Mouse (Mus musculus) MEL (cell line): ENCODE results near the gene Minos1. TPM values are rescaled to one million over a fixed set of nuclear protein-coding genes. Genes with fewer than 3 reads are reported as not detected.
A peak's percentile ranks its signal among the peaks of the same experiment; 100 is the strongest.

Source experiments
- DNase-seq: peaks from one replicate; pipeline ENCODE4 v3.0.0; 2011; ENCODE audit warnings: low read depth, low spot score
- H3K27ac ChIP-seq: 2 replicates; pipeline ENCODE4 v1.5.1; 2012; ENCODE audit warnings: low read depth, mild to moderate bottlenecking, control low read depth, low read length, moderate library complexity; ENCODE audit not compliant: control insufficient read depth
- H3K27me3 ChIP-seq, 2 experiments: fragments of 150-350 bp in 1 of 2; sonication (generic) in 1 of 2; 2 replicates each; pipeline ENCODE4 v1.6.1; 2012; ENCODE audit warnings: low read length in 2 of 2, mild to moderate bottlenecking in 2 of 2, improper control_type of control experiment in 1 of 2, moderate library complexity in 1 of 2; ENCODE audit not compliant: insufficient read depth in 2 of 2, control insufficient read depth in 1 of 2
- H3K36me3 ChIP-seq, 2 experiments: 2 replicates each; pipeline ENCODE4 v1.6.1; 2012 to 2014; ENCODE audit warnings: low read length in 2 of 2, improper control_type of control experiment in 1 of 2, inconsistent platforms in 1 of 2, mild to moderate bottlenecking in 1 of 2; ENCODE audit not compliant: insufficient read depth in 2 of 2, control insufficient read depth in 1 of 2
- H3K4me1 ChIP-seq, 2 experiments: fragments of 150-350 bp in 1 of 2; sonication (generic) in 1 of 2; 2 replicates each; pipeline ENCODE4 v1.6.1; 2012; ENCODE audit warnings: low read length in 2 of 2, improper control_type of control experiment in 1 of 2, mild to moderate bottlenecking in 1 of 2; ENCODE audit not compliant: insufficient read depth in 2 of 2, control insufficient read depth in 1 of 2
- H3K4me3 ChIP-seq, 2 experiments: fragments of 150-350 bp in 1 of 2; sonication (generic) in 1 of 2; 2 replicates each; pipeline ENCODE4 v1.5.1; 2012; ENCODE audit warnings: low read depth in 2 of 2, low read length in 2 of 2, mild to moderate bottlenecking in 2 of 2, moderate library complexity in 2 of 2, control low read depth in 1 of 2, improper control_type of control experiment in 1 of 2; ENCODE audit not compliant: control insufficient read depth in 1 of 2, insufficient read depth in 1 of 2
- H3K79me2 ChIP-seq: 2 replicates; pipeline ENCODE4 v1.6.1; 2012; ENCODE audit warnings: mild to moderate bottlenecking, low read length, moderate library complexity; ENCODE audit not compliant: control insufficient read depth, poor library complexity, insufficient read depth
- H3K9ac ChIP-seq: 2 replicates; pipeline ENCODE4 v1.6.1; 2012; ENCODE audit warnings: low read depth, mild to moderate bottlenecking, control low read depth, low read length, moderate library complexity; ENCODE audit not compliant: control insufficient read depth, poor library complexity, severe bottlenecking
- H3K9me3 ChIP-seq: fragments of 150-350 bp; sonication (generic); replicated peaks from 2 replicates; pipeline ENCODE4 v1.6.1; 2012; ENCODE audit warnings: mild to moderate bottlenecking, low read length, improper control_type of control experiment, moderate library complexity; ENCODE audit not compliant: insufficient read depth
- BHLHE40 ChIP-seq: IDR thresholded peaks from 2 replicates; pipeline ENCODE4 v1.6.1; 2012; ENCODE audit warnings: low read depth, mild to moderate bottlenecking, inconsistent platforms, low read length, improper control_type of control experiment, borderline replicate concordance
- CHD1 ChIP-seq: IDR thresholded peaks from 2 replicates; pipeline ENCODE4 v1.6.1; 2012; ENCODE audit warnings: low read depth, mild to moderate bottlenecking, inconsistent platforms, low read length, improper control_type of control experiment
- CTCF ChIP-seq, 3 experiments: IDR thresholded peaks in 2 of 3; conservative IDR thresholded peaks in 1 of 3; 2 replicates each; pipeline ENCODE4 v1.5.1; 2011 to 2012; ENCODE audit warnings: low read length in 3 of 3, low read depth in 2 of 3, mild to moderate bottlenecking in 2 of 3, improper control_type of control experiment in 1 of 3, inconsistent platforms in 1 of 3, mixed read lengths in 1 of 3, moderate library complexity in 1 of 3; ENCODE audit not compliant: control insufficient read depth in 1 of 3, insufficient read depth in 1 of 3, poor library complexity in 1 of 3, severe bottlenecking in 1 of 3
- E2F4 ChIP-seq: IDR thresholded peaks from 2 replicates; pipeline ENCODE4 v1.6.1; 2011; ENCODE audit warnings: low read depth, low read length, improper control_type of control experiment, borderline replicate concordance
- ELF1 ChIP-seq: IDR thresholded peaks from 2 replicates; pipeline ENCODE4 v1.6.1; 2014; ENCODE audit warnings: low read depth, mild to moderate bottlenecking, inconsistent platforms, low read length, improper control_type of control experiment, moderate library complexity
- EP300 ChIP-seq, 2 experiments: IDR thresholded peaks; 2 replicates each; pipeline ENCODE4 v1.6.1; 2011; ENCODE audit warnings: improper control_type of control experiment in 2 of 2, low read length in 2 of 2, low read depth in 1 of 2, mild to moderate bottlenecking in 1 of 2
- ETS1 ChIP-seq: IDR thresholded peaks from 2 replicates; pipeline ENCODE4 v1.6.1; 2012; ENCODE audit warnings: low read depth, mild to moderate bottlenecking, inconsistent platforms, low read length, improper control_type of control experiment, moderate library complexity
- GABPA ChIP-seq: IDR thresholded peaks from 2 replicates; pipeline ENCODE4 v1.6.1; 2012; ENCODE audit warnings: low read depth, mild to moderate bottlenecking, inconsistent platforms, low read length, improper control_type of control experiment, moderate library complexity
- GATA1 ChIP-seq: IDR thresholded peaks from 2 replicates; pipeline ENCODE4 v1.6.1; 2011; ENCODE audit warnings: low read depth, low read length, improper control_type of control experiment
- HCFC1 ChIP-seq: IDR thresholded peaks from 2 replicates; pipeline ENCODE4 v1.6.1; 2012; ENCODE audit warnings: low read depth, mild to moderate bottlenecking, inconsistent platforms, low read length, improper control_type of control experiment, moderate library complexity
- JUND ChIP-seq: IDR thresholded peaks from 2 replicates; pipeline ENCODE4 v1.6.1; 2011; ENCODE audit warnings: low read depth, mild to moderate bottlenecking, improper control_type of control experiment, low read length
- MAFK ChIP-seq: IDR thresholded peaks from 2 replicates; pipeline ENCODE4 v1.6.1; 2011; ENCODE audit warnings: low read depth, mild to moderate bottlenecking, low read length, improper control_type of control experiment, borderline replicate concordance
- MAX ChIP-seq: IDR thresholded peaks from 2 replicates; pipeline ENCODE4 v1.6.1; 2011; ENCODE audit warnings: low read length, improper control_type of control experiment
- MAZ ChIP-seq: IDR thresholded peaks from 2 replicates; pipeline ENCODE4 v1.6.1; 2012; ENCODE audit warnings: low read depth, mild to moderate bottlenecking, inconsistent platforms, low read length, improper control_type of control experiment
- MEF2A ChIP-seq: IDR thresholded peaks from 2 replicates; pipeline ENCODE4 v1.6.1; 2014; ENCODE audit warnings: low read depth, mild to moderate bottlenecking, inconsistent platforms, low read length, improper control_type of control experiment; ENCODE audit not compliant: poor library complexity, insufficient replicate concordance, severe bottlenecking; ENCODE audit errors: extremely low read depth
- MXI1 ChIP-seq: IDR thresholded peaks from 2 replicates; pipeline ENCODE4 v1.6.1; 2011; ENCODE audit warnings: mild to moderate bottlenecking, low read depth, low read length, improper control_type of control experiment
- MYB ChIP-seq: IDR thresholded peaks from 2 replicates; pipeline ENCODE4 v1.6.1; 2011; ENCODE audit warnings: mild to moderate bottlenecking, low read depth, low read length, improper control_type of control experiment
- MYC ChIP-seq: IDR thresholded peaks from 2 replicates; pipeline ENCODE4 v1.6.1; 2011; ENCODE audit warnings: low read depth, mild to moderate bottlenecking, low read length, improper control_type of control experiment, moderate library complexity
- NELFE ChIP-seq: IDR thresholded peaks from 2 replicates; pipeline ENCODE4 v1.6.1; 2011; ENCODE audit warnings: low read depth, low read length, improper control_type of control experiment
- POLR2A ChIP-seq, 2 experiments: IDR thresholded peaks; 2 replicates each; pipeline ENCODE4 v1.6.1; 2011 to 2012; ENCODE audit warnings: low read length in 2 of 2, mild to moderate bottlenecking in 2 of 2, control low read depth in 1 of 2, improper control_type of control experiment in 1 of 2, low read depth in 1 of 2, moderate library complexity in 1 of 2; ENCODE audit not compliant: control insufficient read depth in 1 of 2, insufficient read depth in 1 of 2, poor library complexity in 1 of 2
- POLR2AphosphoS2 ChIP-seq: IDR thresholded peaks from 2 replicates; pipeline ENCODE4 v1.6.1; 2011; ENCODE audit warnings: low read length, improper control_type of control experiment
- POLR2AphosphoS5 ChIP-seq: IDR thresholded peaks from 2 replicates; pipeline ENCODE4 v1.6.1; 2012; ENCODE audit warnings: low read depth, borderline replicate concordance, mild to moderate bottlenecking, inconsistent platforms, low read length, moderate library complexity, mixed read lengths
- RAD21 ChIP-seq: IDR thresholded peaks from 2 replicates; pipeline ENCODE4 v1.6.1; 2011; ENCODE audit warnings: mild to moderate bottlenecking, low read depth, low read length, improper control_type of control experiment
- RCOR1 ChIP-seq: IDR thresholded peaks from 2 replicates; pipeline ENCODE4 v1.6.1; 2012; ENCODE audit warnings: low read depth, mild to moderate bottlenecking, inconsistent platforms, low read length, improper control_type of control experiment
- SIN3A ChIP-seq: IDR thresholded peaks from 2 replicates; pipeline ENCODE4 v1.6.1; 2012; ENCODE audit warnings: low read length, improper control_type of control experiment, inconsistent platforms
- SMC3 ChIP-seq: IDR thresholded peaks from 2 replicates; pipeline ENCODE4 v1.6.1; 2011; ENCODE audit warnings: low read depth, low read length, improper control_type of control experiment
- TAL1 ChIP-seq: IDR thresholded peaks from 2 replicates; pipeline ENCODE4 v1.6.1; 2012; ENCODE audit warnings: mild to moderate bottlenecking, inconsistent platforms, low read length, moderate library complexity, mixed read lengths
- TBP ChIP-seq: IDR thresholded peaks from 2 replicates; pipeline ENCODE4 v1.8.0; 2011; ENCODE audit warnings: low read depth, low read length, improper control_type of control experiment
- TCF12 ChIP-seq: IDR thresholded peaks from 2 replicates; pipeline ENCODE4 v1.6.1; 2014; ENCODE audit warnings: low read depth, mild to moderate bottlenecking, inconsistent platforms, low read length, improper control_type of control experiment, moderate library complexity
- UBTF ChIP-seq: IDR thresholded peaks from 2 replicates; pipeline ENCODE4 v1.6.1; 2012; ENCODE audit warnings: low read depth, mild to moderate bottlenecking, inconsistent platforms, low read length, improper control_type of control experiment, moderate library complexity, borderline replicate concordance; ENCODE audit not compliant: insufficient read depth
- USF1 ChIP-seq: IDR thresholded peaks from 2 replicates; pipeline ENCODE4 v1.6.1; 2014; ENCODE audit warnings: low read depth, mild to moderate bottlenecking, inconsistent platforms, low read length, improper control_type of control experiment, moderate library complexity
- USF2 ChIP-seq, 2 experiments: IDR thresholded peaks; 2 replicates each; pipeline ENCODE4 v1.6.1; 2011 to 2012; ENCODE audit warnings: improper control_type of control experiment in 2 of 2, low read length in 2 of 2, borderline replicate concordance in 1 of 2, inconsistent platforms in 1 of 2, low read depth in 1 of 2, mild to moderate bottlenecking in 1 of 2; ENCODE audit not compliant: insufficient read depth in 1 of 2
- ZC3H11A ChIP-seq: IDR thresholded peaks from 2 replicates; pipeline ENCODE4 v1.6.1; 2012; ENCODE audit warnings: low read depth, mild to moderate bottlenecking, inconsistent platforms, low read length, improper control_type of control experiment
- ZKSCAN1 ChIP-seq: IDR thresholded peaks from 2 replicates; pipeline ENCODE4 v1.6.1; 2012; ENCODE audit warnings: low read depth, mild to moderate bottlenecking, inconsistent platforms, low read length, improper control_type of control experiment, moderate library complexity
- ZNF384 ChIP-seq: IDR thresholded peaks from 2 replicates; pipeline ENCODE4 v1.6.1; 2012; ENCODE audit warnings: low read depth, mild to moderate bottlenecking, inconsistent platforms, low read length, improper control_type of control experiment
- polyA plus RNA-seq, 2 experiments: library from polyadenylated mRNA; stranded (reverse) in 1 of 2; unstranded in 1 of 2; fragments of >175 nt in 1 of 2; fragments of >200 nt in 1 of 2; gene quantifications; 2 replicates each; pipeline versions ENCODE4 v1.2.1 to v1.2.4; 2012; ENCODE audit warnings: low replicate concordance in 2 of 2, low read depth in 1 of 2; ENCODE audit not compliant: insufficient read length in 2 of 2, insufficient read depth in 1 of 2, missing spikeins in 1 of 2
- total RNA-seq: library from RNA; depleted of rRNA; stranded (reverse); fragments of 300-350 nt; gene quantifications from 2 replicates; pipeline ENCODE4 v1.2.3, GENCODE M21; 2012

Minos1 gene
- total and polyA plus RNA-seq, 3 experiments = 163 to 401 TPM; not detected in 1

DNA sequence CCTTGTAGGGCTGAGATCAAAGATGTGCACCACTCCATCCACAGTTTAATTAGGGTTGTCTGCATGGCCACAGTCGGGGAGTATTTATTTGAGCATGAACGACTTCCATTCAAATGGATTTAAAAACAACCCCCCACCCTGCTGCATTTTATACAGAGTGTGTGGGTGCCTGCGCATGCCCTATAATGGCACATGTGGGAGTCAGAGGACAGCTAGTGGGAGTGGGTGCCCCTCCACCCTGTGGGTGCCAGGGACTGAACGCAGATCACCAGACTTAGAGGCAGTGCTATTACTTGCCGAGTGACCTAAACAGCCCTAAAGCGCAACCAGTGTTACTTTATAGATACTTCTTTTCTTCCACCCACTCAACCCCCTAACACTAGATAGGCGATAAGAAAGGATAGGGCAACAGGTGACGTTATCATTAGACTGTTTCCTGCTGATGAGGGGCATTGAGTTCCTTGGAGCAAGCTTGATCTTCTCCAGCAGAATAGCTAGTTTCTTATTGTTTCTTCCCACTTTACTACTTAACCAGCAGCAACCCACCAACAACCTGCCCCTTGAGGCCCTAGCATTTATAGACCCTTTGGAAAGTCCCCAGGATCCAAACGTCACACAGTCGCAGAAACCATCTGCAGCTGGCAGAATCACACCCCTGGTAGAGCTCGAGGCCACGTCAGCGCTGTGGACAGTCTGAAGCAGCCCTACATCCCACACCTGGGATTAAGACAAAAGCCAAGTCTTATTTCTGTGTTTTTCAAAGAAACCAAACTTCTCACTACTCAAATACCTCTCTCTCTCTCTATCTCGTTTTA, 1.2 kb upstream of the Minos1 start:
- Histone ChIP-seq H3K27ac (peak overlapping the region; percentile 97), H3K9me3 (no peaks in the 10 kb centered on the region), H3K36me3 (peaks cover 0 to 15% of the 10 kb centered on the region in 2 experiments; a peak in 2 of 4 replicates), H3K4me3 (peak overlapping the region; percentile 50 to 59), H3K4me1 (peaks cover 3 to 10% of the 10 kb centered on the region in 2 experiments), H3K79me2 (peaks cover 35% of the 10 kb centered on the region), H3K9ac (peak overlapping the region; percentile 68), H3K27me3 (no peaks in the 10 kb centered on the region)
- DNase-seq = peak; percentile 87
- TF ChIP-seq POLR2A (IDR thresholded peaks at IDR 0.05; ENCODE audit: control insufficient read depth in 1 of 2, insufficient read depth in 1 of 2, low read depth in 1 of 2, low read length in 2 of 2, poor library complexity in 1 of 2) (peak in 1 of 2 experiments; percentile 47; a peak in 1 of 4 replicates), UBTF (no peak), NELFE (peak; percentile 22; the same call in 1 of the 2 replicates), TBP (peak; percentile 72; the same call in 1 of the 2 replicates), CHD1 (no peak), TAL1 (peak; percentile 58), SMC3 (no peak), ELF1 (0 out of 2 replicates have a peak, but pooled peaks have one; percentile 12), JUND (no peak; the same call in 1 of the 2 replicates), MAFK (no peak; the same call in 1 of the 2 replicates), USF1 (no peak), POLR2AphosphoS2 (no peak), CTCF (IDR thresholded peaks at IDR 0.05 in 2 of 3, conservative IDR thresholded peaks at IDR 0.05 in 1 of 3; ENCODE audit: control insufficient read depth in 1 of 3, insufficient read depth in 1 of 3, low read depth in 2 of 3, low read length in 3 of 3, poor library complexity in 1 of 3, severe bottlenecking in 1 of 3) (no peak), POLR2AphosphoS5 (no peak), MYB (no peak), MYC (peak; percentile 48; the same call in 1 of the 2 replicates), GATA1 (peak; percentile 96), ZC3H11A (no peak), HCFC1 (no peak), RCOR1 (peak; percentile 77), TCF12 (peak; percentile 86), MAZ (no peak), USF2 (IDR thresholded peaks at IDR 0.05; ENCODE audit: borderline replicate concordance in 1 of 2, insufficient read depth in 1 of 2, low read depth in 1 of 2, low read length in 2 of 2) (no peak), GABPA (no peak), MXI1 (no peak), BHLHE40 (peak; percentile 73), RAD21 (no peak), MAX (peak; percentile 26; the same call in 1 of the 2 replicates), ETS1 (peak; percentile 90), SIN3A (peak; percentile 88), ZNF384 (no peak), MEF2A (no peak), EP300 (IDR thresholded peaks at IDR 0.05; ENCODE audit: low read depth in 1 of 2, low read length in 2 of 2) (peak; percentile 87 to 92), E2F4 (no peak), ZKSCAN1 (no peak)
